Mouse (Mus musculus): Measurements from ENCODE around the gene Cyp2f2. TPM values are rescaled to one million over a fixed set of nuclear protein-coding genes. Genes with fewer than 3 reads are reported as not detected.

Cyp2f2 gene
- polyA plus RNA-seq, 1 experiment = 0.34 TPM

- Histone ChIP-seq H3K4me3 (ENCODE audit: extremely low read depth, insufficient read depth, insufficient read length) (no peak overlapping the region), H3K27ac (ENCODE audit: insufficient read depth, low read length) (no peak overlapping the region), H3K36me3 (ENCODE audit: control insufficient read depth, insufficient read depth, low read length) (peaks cover 34% of the 10 kb centered on the region), H3K4me1 (ENCODE audit: control insufficient read depth, insufficient read depth, insufficient read length) (no peaks in the 10 kb centered on the region; the same call in 1 of the 2 replicates), H3K27me3 (ENCODE audit: control insufficient read depth, insufficient read depth, low read length) (no peaks in the 10 kb centered on the region)
- no peak for DNase-seq (ENCODE audit: low read depth in 1 of 2, low spot score in 2 of 2)
- TF ChIP-seq POLR2A (IDR thresholded peaks at IDR 0.05; ENCODE audit: low read depth, low read length) (no peak), CTCF (IDR thresholded peaks at IDR 0.05; ENCODE audit: extremely low read depth, insufficient read depth, insufficient read length, insufficient replicate concordance) (no peak)
- 92% methylated on average over 7 of the region's 7 CpGs for WGBS
Measured at GRCm38 (mm10) chr7:27174896-27175295, 55.2 kb downstream of the Cyp2f2 start.

- DNase-seq (ENCODE audit: low read depth in 1 of 2, low spot score in 2 of 2) = no peak
- WGBS = 12% methylated on average over 4 of the region's 4 CpGs
- Histone ChIP-seq H3K27ac (ENCODE audit: insufficient read depth, low read length) (peak overlapping the region; percentile 98), H3K36me3 (ENCODE audit: control insufficient read depth, insufficient read depth, low read length) (peaks cover 20% of the 10 kb centered on the region), H3K4me1 (ENCODE audit: control insufficient read depth, insufficient read depth, insufficient read length) (no peaks in the 10 kb centered on the region; the same call in 1 of the 2 replicates), H3K4me3 (ENCODE audit: extremely low read depth, insufficient read depth, insufficient read length) (peak overlapping the region; percentile 90; the same call in 1 of the 2 replicates), H3K27me3 (ENCODE audit: control insufficient read depth, insufficient read depth, low read length) (no peaks in the 10 kb centered on the region)
- no peak for TF ChIP-seq POLR2A (IDR thresholded peaks at IDR 0.05; ENCODE audit: low read depth, low read length)
- TF ChIP-seq CTCF (IDR thresholded peaks at IDR 0.05; ENCODE audit: extremely low read depth, insufficient read depth, insufficient read length, insufficient replicate concordance) = no peak
Measured at GRCm38 (mm10) chr7:27177942-27178323, 58.2 kb downstream of the Cyp2f2 start.

GRCm38 (mm10) chr7:27178324-27179216 lies 58.9 kb downstream of the Cyp2f2 start, which contains the start of gene Rab4b:
Gene Rab4b (minus strand): TSS chr7:27178896.
- under 1% methylated on average over 53 of the region's 53 CpGs for WGBS
- peak within 1 kb of the TSS; percentile 90 for H3K4me3 ChIP-seq (ENCODE audit: extremely low read depth, insufficient read depth, insufficient read length)

GRCm38 (mm10) chr7:27179217-27179918 lies 59.7 kb downstream of the Cyp2f2 start:
- Histone ChIP-seq H3K27ac (ENCODE audit: insufficient read depth, low read length) (peak overlapping the region; percentile 73), H3K27me3 (ENCODE audit: control insufficient read depth, insufficient read depth, low read length) (no peaks in the 10 kb centered on the region), H3K36me3 (ENCODE audit: control insufficient read depth, insufficient read depth, low read length) (peaks cover 12% of the 10 kb centered on the region), H3K4me3 (ENCODE audit: extremely low read depth, insufficient read depth, insufficient read length) (peak overlapping the region; percentile 55), H3K4me1 (ENCODE audit: control insufficient read depth, insufficient read depth, insufficient read length) (no peaks in the 10 kb centered on the region; the same call in 1 of the 2 replicates)
- WGBS = 49% methylated on average over 16 of the region's 16 CpGs
- TF ChIP-seq CTCF (IDR thresholded peaks at IDR 0.05; ENCODE audit: extremely low read depth, insufficient read depth, insufficient read length, insufficient replicate concordance) (no peak), POLR2A (IDR thresholded peaks at IDR 0.05; ENCODE audit: low read depth, low read length) (no peak)
- DNase-seq (ENCODE audit: low read depth in 1 of 2, low spot score in 2 of 2) = no peak

More at GRCm38 (mm10) chr7:27178324-27179216, 58.9 kb downstream of the Cyp2f2 start, which contains the start of gene Rab4b:
- Histone ChIP-seq H3K27me3 (ENCODE audit: control insufficient read depth, insufficient read depth, low read length) (no peaks in the 10 kb centered on the region), H3K4me1 (ENCODE audit: control insufficient read depth, insufficient read depth, insufficient read length) (no peaks in the 10 kb centered on the region; the same call in 1 of the 2 replicates), H3K36me3 (ENCODE audit: control insufficient read depth, insufficient read depth, low read length) (peaks cover 16% of the 10 kb centered on the region), H3K27ac (ENCODE audit: insufficient read depth, low read length) (peak within 1 kb of the TSS; percentile 98)
- peak; percentile 100 for DNase-seq (ENCODE audit: low read depth in 1 of 2, low spot score in 2 of 2)
- TF ChIP-seq POLR2A (IDR thresholded peaks at IDR 0.05; ENCODE audit: low read depth, low read length) = peak; percentile 29
- peak; percentile 54; the same call in 1 of the 2 replicates for TF ChIP-seq CTCF (IDR thresholded peaks at IDR 0.05; ENCODE audit: extremely low read depth, insufficient read depth, insufficient read length, insufficient replicate concordance)

- Histone ChIP-seq H3K4me3 (ENCODE audit: extremely low read depth, insufficient read depth, insufficient read length) (no peak overlapping the region), H3K27me3 (ENCODE audit: control insufficient read depth, insufficient read depth, low read length) (no peaks in the 10 kb centered on the region), H3K27ac (ENCODE audit: insufficient read depth, low read length) (no peak overlapping the region), H3K36me3 (ENCODE audit: control insufficient read depth, insufficient read depth, low read length) (peaks cover 9% of the 10 kb centered on the region), H3K4me1 (ENCODE audit: control insufficient read depth, insufficient read depth, insufficient read length) (no peaks in the 10 kb centered on the region; the same call in 1 of the 2 replicates)
- no peak for DNase-seq (ENCODE audit: low read depth in 1 of 2, low spot score in 2 of 2)
- TF ChIP-seq POLR2A (IDR thresholded peaks at IDR 0.05; ENCODE audit: low read depth, low read length) (no peak), CTCF (IDR thresholded peaks at IDR 0.05; ENCODE audit: extremely low read depth, insufficient read depth, insufficient read length, insufficient replicate concordance) (no peak)
- 87% methylated on average over 5 of the region's 5 CpGs for WGBS
Measured at GRCm38 (mm10) chr7:27180036-27180435, 60.3 kb downstream of the Cyp2f2 start.

- no peak within 1 kb of the TSS for H3K27ac ChIP-seq (ENCODE audit: insufficient read depth, low read length)
- H3K36me3 ChIP-seq (ENCODE audit: control insufficient read depth, insufficient read depth, low read length) = peaks cover 8% of the 10 kb centered on the region
- no peak for TF ChIP-seq CTCF (IDR thresholded peaks at IDR 0.05; ENCODE audit: extremely low read depth, insufficient read depth, insufficient read length, insufficient replicate concordance)
- TF ChIP-seq POLR2A (IDR thresholded peaks at IDR 0.05; ENCODE audit: low read depth, low read length) = no peak
- H3K4me1 ChIP-seq (ENCODE audit: control insufficient read depth, insufficient read depth, insufficient read length) = no peaks in the 10 kb centered on the region; the same call in 1 of the 2 replicates
- DNase-seq (ENCODE audit: low read depth in 1 of 2, low spot score in 2 of 2) = no peak
- WGBS = 84% methylated on average over 14 of the region's 14 CpGs
- H3K4me3 ChIP-seq (ENCODE audit: extremely low read depth, insufficient read depth, insufficient read length) = no peak within 1 kb of the TSS
- no peaks in the 10 kb centered on the region for H3K27me3 ChIP-seq (ENCODE audit: control insufficient read depth, insufficient read depth, low read length)
Measured at GRCm38 (mm10) chr7:27180837-27181695, 61.4 kb downstream of the Cyp2f2 start, which contains the start of the genes Gm21983 and Mia. Gene Gm21983 (minus strand): TSS chr7:27181086. Gene Mia (minus strand): TSS chr7:27181157.
